Mouse (Mus musculus): ENCODE data around the gene Cdh5.

The Cdh5 gene

GRCm38 (mm10) chr8:104140611-104141010, 39.2 kb downstream of the Cdh5 start:
- 90% methylated on average over 13 of the region's 13 CpGs for WGBS

DNA sequence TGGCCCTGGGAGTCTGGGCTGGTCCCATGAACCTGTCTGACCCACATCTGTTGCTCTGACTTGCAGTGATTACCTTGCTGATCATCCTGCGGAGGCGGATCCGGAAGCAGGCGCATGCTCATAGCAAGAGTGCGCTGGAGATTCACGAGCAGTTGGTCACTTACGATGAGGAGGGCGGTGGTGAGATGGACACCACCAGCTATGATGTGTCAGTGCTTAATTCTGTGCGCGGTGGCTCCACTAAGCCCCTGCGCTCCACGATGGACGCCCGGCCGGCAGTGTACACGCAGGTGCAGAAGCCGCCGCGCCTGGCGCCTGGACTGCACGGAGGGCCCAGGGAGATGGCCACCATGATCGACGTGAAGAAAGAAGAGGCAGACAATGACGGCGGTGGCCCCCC, 41.0 kb downstream of the Cdh5 start:
- WGBS: 91% methylated on average over 25 of the region's 25 CpGs

GRCm38 (mm10) chr8:104143379-104143778, 42.0 kb downstream of the Cdh5 start:
- 90% methylated on average over 4 of the region's 4 CpGs for WGBS

GRCm38 (mm10) chr8:104144434-104145216, 43.2 kb downstream of the Cdh5 start:
- 62% methylated on average over 13 of the region's 13 CpGs for WGBS

GRCm38 (mm10) chr8:104145981-104146689, 44.7 kb downstream of the Cdh5 start:
- 39% methylated on average over 15 of the region's 15 CpGs for WGBS

GRCm38 (mm10) chr8:104146717-104147494, 45.5 kb downstream of the Cdh5 start:
- 91% methylated on average over 15 of the region's 15 CpGs for WGBS

- 99% methylated on average over 2 of the region's 2 CpGs for WGBS
Observed at GRCm38 (mm10) chr8:104147947-104148346, 46.5 kb downstream of the Cdh5 start.

- WGBS: 84% methylated on average over 5 of the region's 5 CpGs
Observed at GRCm38 (mm10) chr8:104160731-104161130, 59.3 kb downstream of the Cdh5 start.

- 88% methylated on average over 3 of the region's 3 CpGs for WGBS
Observed at GRCm38 (mm10) chr8:104169461-104169860, 68.0 kb downstream of the Cdh5 start.

DNA sequence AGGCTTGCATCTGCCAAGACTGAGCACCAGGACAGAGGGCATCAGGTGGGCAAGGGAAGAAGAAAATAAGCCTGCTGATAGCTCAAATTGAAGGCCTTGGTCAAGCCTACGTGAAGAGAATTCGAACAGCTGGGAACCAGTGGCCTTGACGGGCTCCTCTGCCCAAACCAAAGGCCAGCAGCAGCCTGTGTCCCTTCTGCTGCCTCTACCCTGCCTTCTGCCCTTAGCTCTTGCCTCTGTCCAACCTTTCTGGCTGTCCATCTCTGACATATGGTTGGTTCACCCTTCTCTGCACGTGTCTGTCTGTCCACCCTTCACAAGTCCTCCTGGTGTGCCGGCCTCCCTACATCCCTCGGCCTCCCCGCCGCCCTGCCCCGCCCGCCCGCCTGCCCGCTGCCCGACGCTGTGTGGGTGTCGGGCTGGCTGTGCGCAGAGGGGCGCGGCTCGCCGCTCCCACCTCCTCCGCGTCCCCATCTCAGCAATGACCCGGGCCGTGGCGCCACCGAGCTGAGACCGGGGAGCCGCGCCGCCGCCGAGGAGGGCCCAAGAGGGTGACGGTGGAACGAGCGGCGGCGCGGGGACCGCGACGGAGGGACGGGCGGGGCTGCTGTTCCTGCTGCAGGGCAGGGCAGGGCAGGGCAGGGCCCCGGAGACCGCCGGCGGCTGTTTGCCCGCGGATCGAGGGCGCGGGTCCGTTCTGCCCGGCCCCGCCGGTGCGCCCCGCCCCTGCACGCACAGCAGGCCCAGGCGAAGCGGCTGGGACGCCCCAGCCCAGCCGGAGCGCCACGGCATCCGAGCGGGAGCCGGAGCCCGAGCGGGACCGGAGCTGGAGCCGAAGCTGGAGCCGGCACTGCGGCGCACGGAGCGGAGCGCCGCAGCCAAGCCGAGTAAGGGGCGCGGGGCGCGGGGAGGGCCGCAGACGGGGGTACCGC, 69.0 kb downstream of the Cdh5 start, which contains the start of gene Bean1:
Gene Bean1 (plus strand): TSS at position 325 of the 932 bp plus-strand sequence.
- 3% methylated on average over 86 of the region's 87 CpGs for WGBS

GRCm38 (mm10) chr8:104171050-104171620, 69.7 kb downstream of the Cdh5 start:
- 3% methylated on average over 32 of the region's 32 CpGs for WGBS

DNA sequence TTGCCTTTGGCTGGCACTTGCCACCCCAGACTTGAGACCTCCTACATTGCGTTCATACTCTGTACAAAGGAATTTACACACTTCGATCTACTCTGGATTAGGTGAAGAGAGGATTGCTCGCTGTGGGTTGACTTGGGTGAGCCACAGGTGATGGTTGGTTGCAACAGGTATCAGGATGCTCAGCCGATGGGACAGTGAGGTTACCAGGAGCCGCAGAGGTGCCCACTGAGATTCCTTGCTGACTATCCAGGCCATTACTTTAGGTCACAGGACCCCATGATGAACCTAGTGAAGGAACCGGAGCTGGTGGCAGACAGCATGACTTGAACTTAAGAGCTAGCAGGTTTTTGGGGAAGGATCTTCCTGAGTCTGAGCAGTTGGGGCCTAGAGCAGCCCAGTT, 71.0 kb downstream of the Cdh5 start:
- whole genome bisulfite sequencing: 90% methylated on average over 6 of the region's 6 CpGs

- 72% methylated on average over 8 of the region's 8 CpGs for WGBS
Observed at GRCm38 (mm10) chr8:104175848-104176527, 74.6 kb downstream of the Cdh5 start.

- 46% methylated on average over 4 of the region's 4 CpGs for WGBS
Observed at GRCm38 (mm10) chr8:104177054-104177453, 75.6 kb downstream of the Cdh5 start.

- 53% methylated on average over 6 of the region's 6 CpGs for WGBS
Observed at GRCm38 (mm10) chr8:104184905-104185304, 83.5 kb downstream of the Cdh5 start.

- WGBS: 58% methylated on average over 4 of the region's 4 CpGs
Observed at GRCm38 (mm10) chr8:104186827-104187226, 85.4 kb downstream of the Cdh5 start.

DNA sequence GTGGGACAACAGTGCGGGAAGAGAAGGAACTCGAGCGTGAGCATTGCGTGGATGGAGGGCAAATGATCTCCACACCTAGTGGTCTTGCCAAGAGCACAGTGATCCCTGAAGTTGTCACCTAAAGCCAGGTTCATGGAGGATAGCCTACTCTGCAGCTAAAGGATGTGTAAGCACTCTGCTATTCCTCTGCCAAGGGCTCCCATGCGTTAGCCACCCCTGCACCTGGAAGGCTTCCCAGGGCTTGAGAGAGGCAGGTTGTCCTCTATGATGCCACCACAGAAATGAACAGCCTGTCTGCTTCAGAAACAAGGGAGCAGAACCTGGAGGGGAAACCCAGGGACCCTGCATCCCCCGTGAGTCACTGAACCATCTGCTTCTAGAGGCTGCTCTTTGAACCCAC, 86.2 kb downstream of the Cdh5 start:
- WGBS: 78% methylated on average over 6 of the region's 6 CpGs

- 81% methylated on average over 5 of the region's 5 CpGs for WGBS
Observed at GRCm38 (mm10) chr8:104188459-104188858, 87.0 kb downstream of the Cdh5 start.

- WGBS: 82% methylated on average over 6 of the region's 6 CpGs
Observed at GRCm38 (mm10) chr8:104190777-104191468, 89.5 kb downstream of the Cdh5 start.

- 61% methylated on average over 11 of the region's 11 CpGs for WGBS
Observed at GRCm38 (mm10) chr8:104191496-104191895, 90.1 kb downstream of the Cdh5 start.

Measured in cerebral cortex, adult 2 months (tissue).